Mouse (Mus musculus): ENCODE results near the gene Pnma3.
A peak's percentile ranks its signal among the peaks of the same experiment; 100 is the strongest.
"Not testable (repeated sequence)": the region's sequence is repeated elsewhere in the genome, so short reads cannot be mapped to it uniquely, and the experiment has no call there.

The Pnma3 gene

DNA sequence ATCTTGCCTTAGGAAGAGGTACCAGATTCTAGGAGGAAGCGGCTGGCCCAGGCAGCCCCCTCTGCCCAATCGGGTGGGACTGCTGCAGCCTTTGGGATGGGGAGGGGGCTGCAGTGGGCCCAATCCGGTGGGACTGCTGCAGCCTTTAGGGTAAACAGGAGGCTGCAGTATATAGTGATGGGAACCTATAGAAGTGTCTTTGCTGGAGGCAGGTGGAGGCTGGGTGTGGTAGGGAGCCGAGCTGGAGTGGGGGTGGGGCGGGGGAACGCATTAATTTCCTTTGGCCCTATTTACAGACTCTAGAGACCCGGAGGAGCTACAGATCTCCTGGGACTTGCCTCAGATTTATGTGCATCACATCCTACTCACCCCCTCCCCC is at the start of gene Pnma3:
Gene Pnma3, plus strand, starts transcription at position 373 of the 379 bp plus-strand sequence.
- DNase-seq (ENCODE audit: low spot score) = no peak

DNA sequence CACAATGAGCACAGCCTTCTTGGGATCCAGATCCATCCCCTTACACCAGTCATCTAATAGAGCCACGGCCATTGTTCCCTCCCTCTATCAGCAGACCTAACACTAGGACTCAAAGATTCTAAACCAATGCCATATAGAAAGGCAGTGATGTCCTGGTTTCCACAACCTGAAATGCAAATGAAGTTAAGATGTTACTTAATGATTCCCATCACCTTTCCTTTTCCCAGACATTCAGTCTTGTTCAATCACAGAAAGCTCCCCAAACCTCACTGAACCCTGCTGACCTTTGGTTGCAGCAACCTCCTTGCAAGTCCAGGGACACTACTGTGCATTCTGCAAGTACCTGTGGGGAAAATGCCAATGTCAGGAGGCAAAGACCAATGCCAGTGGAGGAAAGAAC is 27.6 kb upstream of the Pnma3 start, which contains the start of gene Pnma5:
Gene Pnma5, minus strand, starts transcription at position 101 of the 400 bp plus-strand sequence.
- DNase-seq (ENCODE audit: low spot score) = no peak

DNA sequence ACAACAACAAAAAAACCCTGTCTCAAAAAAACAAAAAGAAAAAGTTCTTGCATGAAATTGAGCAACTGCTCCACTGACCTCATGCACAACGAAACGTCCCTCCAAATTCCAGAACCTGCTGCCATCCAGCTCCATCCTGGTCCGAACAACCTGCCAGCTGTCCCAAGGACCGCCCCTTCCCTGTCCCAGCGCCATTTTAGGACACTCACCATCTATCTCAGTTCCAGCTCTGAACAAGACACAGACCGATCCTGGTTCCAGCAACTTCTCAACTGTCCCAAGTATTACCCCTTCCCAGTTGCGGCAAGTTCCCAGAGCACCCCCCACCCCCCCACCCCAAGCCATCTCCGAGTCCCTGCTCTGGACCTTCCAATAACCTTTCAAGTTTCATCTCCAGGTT is 25.8 kb upstream of the Pnma3 start:
- no peak for DNase-seq (ENCODE audit: low spot score)

DNA sequence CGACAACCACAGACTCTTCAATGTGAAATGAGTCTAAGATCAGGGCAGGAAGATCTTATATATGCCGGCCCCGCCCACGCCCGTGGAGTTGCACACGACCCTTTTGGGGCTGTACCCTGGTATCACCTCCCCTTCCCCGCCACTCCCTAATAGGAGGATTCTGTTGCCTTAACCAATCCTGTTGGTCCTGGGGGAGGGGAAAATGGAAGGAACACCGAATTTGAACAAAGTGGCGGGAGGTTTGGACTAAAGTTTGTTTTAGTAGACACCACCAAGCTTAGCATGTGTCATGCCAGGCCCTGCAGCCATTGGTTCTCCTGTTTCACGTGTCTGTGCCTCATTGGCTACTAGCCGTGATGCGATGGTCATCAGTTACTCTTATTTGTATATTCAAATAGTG is 24.9 kb upstream of the Pnma3 start:
- DNase-seq (ENCODE audit: low spot score) = peak; percentile 40

DNA sequence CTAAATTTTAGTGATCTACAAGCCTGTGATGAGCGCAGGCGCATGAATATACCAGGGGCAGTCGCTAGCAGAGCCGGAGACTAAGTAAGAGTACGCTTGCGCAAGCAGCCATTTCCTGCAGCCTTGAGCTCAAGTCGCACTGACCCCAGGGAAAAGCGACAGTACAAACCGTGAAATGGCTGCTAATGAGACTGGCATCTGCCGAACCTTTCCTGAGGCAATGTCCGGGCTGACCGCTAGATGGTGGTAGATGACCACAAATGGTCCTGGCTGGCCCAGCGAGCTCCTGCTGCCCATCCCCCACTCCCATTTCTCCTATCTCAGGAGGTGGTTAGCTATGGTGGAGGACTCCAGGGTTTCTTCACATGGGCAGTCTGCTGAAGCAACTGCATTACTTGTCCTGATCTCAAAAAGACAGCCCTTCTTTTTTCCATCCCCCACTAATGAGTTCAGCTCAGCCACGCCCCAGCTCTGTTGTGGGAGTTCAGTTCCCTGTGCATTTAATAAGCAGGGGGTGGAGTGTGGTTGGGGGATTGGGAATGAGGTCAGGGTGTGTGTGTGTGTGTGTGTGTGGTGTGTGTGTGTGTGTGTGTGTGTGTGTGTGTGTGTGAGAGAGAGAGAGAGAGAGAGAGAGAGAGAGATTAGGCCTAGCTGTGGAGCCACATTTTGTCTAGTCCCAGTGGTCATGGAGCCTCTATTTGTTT is 10.6 kb upstream of the Pnma3 start:
- DNase-seq (ENCODE audit: low spot score) = peak; percentile 94

DNA sequence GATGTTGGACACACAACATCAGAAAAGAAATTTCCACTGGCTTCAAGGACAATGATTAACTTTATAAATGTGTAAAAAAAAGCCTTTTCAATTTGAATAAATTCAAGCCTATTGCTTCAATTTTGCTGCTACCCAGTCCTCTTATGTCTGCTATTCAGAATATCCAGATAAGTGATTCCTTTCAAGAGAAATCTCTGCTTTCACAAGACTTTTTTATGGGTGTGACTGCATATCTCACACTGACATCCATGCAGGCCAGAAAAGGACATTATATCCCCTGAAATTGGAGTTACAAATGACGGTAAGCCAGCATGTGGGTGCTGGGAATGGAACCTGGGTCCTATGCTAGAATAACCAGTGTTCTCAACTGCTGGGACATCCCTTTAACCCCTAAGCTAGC is 3.1 kb upstream of the Pnma3 start:
- DNase-seq (ENCODE audit: low spot score) = no peak

DNA sequence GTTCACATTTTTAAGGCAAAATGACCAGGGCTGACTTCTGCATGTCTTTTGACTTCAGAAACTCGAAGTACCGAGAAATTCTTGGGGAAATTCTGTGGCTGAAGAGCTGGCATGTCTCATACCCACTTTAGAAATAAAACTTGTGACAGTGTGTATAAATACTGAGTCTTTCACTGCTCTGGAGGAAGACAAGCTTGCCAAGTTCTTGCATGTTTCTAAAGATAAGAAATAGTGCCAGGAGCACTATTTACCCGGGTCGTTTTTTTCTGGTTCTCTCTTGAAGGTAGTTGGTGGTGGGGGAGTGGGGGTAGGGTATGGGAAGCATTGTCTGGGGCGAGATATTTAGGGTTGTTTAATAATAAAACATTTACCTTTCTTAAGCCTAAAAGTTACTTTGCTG is 2.3 kb upstream of the Pnma3 start:
- DNase-seq (ENCODE audit: low spot score) = no peak

DNA sequence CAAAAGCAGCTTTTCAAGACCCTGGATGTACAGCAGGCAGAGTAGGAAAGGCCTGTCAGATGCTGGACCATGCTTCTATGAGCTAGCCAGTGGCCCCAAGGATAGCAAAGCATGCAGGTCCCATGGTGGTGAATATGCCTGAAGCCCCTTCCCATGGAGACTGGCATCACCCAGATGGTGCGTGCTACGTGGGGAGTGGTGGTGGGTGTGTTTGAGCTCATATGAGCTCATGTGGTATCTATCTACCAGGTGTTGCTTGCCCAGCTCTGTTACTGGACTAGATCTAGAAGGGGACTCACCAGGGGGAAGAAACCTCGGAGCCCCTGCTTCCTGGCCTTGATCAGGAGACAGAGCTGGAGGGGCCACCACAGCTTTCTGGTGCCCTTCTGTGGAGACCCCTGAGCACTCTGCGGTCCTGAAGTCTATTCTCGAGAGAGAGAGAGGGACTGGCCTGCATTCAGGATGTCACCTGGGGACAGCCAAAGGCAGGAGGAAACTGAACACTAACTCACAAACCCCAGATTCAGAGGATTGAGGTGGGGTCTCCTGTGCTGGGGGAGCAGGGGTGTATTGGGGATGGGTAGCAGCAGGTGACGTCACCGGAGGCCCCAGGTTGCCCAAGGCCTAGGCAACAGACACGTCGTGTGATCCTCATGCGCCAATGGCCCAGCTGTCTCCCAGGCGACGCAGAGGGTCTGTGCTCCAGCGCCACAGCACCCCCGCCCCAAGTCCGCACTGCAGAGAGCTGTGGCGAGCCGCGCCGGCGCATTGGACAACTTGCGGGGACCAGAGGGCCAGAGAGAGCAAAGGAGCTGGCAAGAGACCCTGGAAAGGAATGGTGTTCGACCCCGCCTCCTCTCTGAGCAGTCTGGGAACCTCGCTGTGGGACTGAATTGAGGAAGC is 824 bp upstream of the Pnma3 start:
- DNase-seq (ENCODE audit: low spot score) = peak; percentile 40

DNA sequence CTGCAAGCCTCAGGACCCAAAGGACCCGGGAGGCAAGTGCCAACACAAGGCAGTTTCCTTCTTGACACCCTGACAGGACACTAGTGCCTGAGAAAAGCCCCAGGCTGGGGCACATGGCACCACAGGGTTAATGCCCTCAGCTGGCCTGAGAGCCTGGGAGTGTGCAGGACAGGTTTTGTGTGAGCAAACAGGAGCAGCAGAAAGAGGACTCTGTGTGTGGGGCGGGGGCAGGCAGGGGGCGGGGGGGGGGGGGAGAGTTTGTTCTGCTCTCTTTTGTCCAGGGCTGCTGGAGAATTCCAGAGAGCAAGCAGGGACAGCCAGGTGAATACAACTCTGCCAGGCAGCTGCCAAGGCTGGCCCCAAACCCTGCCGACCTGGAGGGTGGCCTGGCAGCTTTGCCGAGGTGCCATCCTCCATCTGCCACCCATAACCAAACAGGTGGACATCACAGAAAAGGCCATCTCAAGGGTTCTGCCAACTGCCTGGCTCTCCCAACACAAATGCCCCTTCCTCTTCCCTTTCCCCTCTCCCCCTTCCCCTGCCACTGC is 2.3 kb downstream of the Pnma3 start:
- not testable (repeated sequence) for DNase-seq (ENCODE audit: low spot score)

DNA sequence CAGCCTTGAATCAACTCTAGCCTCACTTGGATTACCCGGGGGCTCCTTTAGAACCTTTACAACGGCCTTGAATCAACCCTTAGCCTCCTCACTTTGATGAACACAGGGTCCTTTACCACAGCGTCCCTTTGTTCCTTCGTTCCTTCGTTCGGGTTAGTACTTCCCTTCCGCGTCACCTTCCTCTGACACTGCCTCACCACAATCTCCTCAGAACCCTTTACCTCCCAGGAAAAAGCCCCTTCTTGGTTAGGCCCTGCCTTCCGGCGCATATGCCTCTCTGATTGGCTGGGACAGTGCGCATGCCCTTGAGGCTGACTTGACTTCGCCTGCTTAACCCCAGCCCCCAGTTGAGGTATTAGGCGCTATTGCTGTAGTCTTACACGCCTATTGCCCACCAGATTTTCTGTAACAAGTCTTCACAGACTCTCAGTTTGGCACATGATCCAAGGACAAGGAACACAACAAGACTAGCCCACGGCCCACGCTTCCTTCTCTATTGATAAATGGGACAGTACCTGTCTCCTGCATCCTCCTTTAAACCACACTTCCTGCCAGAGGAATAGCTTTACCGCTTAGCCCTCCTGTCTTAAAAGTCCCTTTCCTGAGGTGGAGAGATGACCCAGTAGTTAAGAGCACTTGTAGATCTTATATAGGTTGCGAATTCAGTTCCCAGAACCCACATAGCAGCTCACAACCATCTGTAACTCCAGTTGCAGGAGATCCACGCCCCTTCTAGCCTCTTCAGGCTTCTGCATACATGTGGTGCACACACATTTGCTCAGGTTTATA is 17.9 kb downstream of the Pnma3 start, which contains the start of gene Xlr4a:
Gene Xlr4a, minus strand, starts transcription at position 212 of the 789 bp plus-strand sequence.
- DNase-seq (ENCODE audit: low spot score) = not testable (repeated sequence)

DNA sequence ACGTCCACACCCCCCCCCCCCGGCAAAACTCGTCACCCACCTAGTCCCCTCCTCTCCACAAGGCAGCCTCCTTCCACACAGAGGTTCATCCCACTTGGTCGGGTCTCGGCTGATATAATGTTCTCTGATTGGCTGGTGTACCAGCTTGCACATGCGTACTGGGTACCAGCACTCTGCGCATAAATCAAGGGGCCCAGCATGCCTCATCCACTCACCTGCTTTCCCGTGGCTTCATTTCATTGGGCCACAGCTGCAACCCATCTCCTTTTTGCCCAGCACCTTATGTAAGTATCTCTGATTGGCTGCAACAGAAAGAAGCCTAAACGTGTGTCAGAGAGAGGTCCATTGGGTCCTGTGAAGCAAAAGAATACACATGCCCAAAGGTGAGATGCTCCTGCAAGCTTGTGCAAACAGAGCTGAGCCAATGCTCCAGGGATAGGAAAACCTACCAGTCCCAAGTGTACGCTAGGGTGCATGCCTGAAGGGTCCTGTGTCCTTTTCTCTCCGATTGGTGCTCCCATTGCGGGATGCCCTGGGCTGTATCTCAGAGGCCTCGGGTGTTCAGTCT is 32.4 kb downstream of the Pnma3 start, which contains the start of gene Xlr3a:
Gene Xlr3a, minus strand, starts transcription at position 155 of the 568 bp plus-strand sequence.
- peak; percentile 35 for DNase-seq (ENCODE audit: low spot score)

DNA sequence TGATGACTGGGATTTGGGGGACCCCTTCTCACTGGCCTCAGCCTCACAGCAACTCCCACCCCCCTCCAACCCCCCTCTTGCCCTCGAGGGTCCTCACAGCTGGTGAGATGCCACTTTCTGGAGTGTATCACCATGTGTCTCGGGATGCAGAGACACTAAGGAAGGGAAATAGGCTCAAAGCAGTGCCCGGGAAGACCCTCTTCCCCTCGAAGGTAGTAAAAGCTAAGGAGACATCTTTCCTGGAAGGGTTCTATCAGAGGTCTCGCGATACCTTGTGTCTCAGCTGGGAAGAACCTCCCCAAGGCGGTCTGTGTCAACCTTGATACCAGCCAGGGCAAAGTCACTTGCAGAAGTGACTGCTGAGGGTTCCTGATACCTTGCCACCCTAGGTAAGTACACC is 52.2 kb downstream of the Pnma3 start, which contains the start of gene Gm14685:
Gene Gm14685, plus strand, starts transcription at position 301 of the 400 bp plus-strand sequence.
- DNase-seq (ENCODE audit: low spot score) = not testable (repeated sequence)

Measured in testis, postnatal 10 days (tissue).